ENCODE assay signal across 17 mouse cellular contexts in genomic region chr13:99939320-99939671, GRCm38 (mm10). TPM values are rescaled to one million over a fixed set of nuclear protein-coding genes. Genes with fewer than 3 reads are reported as not detected.
A peak's percentile ranks its signal among the peaks of the same experiment; 100 is the strongest.
DNase-seq lines count a peak whose midpoint lies in the region; ATAC-seq lines count a peak whose summit lies in the region.
"Had no signal": no experiment of that assay in that cellular context is flagged by ENCODE, and none has a peak within 500 bp of the region (broad histone marks: within the 10 kb centered on the region; RNA-seq: fewer than 3 reads in every experiment).

No protein-coding gene starts in this region.

- no peaks in the 10 kb centered on the region for H3K27me3 ChIP-seq in megakaryocyte, embryonic 14.5 days (replicated peaks)
- H3K27me3 ChIP-seq: embryonic facial prominence, embryonic 12.5 days; forebrain, embryonic 15.5 days; limb, embryonic 12.5 days; Patski had no signal

- peak overlapping the region; percentile 85 for H3K4me3 ChIP-seq in megakaryocyte, embryonic 14.5 days (replicated peaks)
- H3K4me3 ChIP-seq: embryonic facial prominence, embryonic 12.5 days; forebrain, embryonic 15.5 days; limb, embryonic 12.5 days; myocyte had no signal

- DNase-seq in frontal cortex, postnatal 36 days (ENCODE audit: low spot score in 2 of 2): no peak
- DNase-seq in B cell, adult 2 months: peak; percentile 37 to 50
- no peak for DNase-seq in thymus, postnatal 36 days
- DNase-seq: gastrocnemius, postnatal 25 days; heart, postnatal 36 days; kidney, adult 9 months; lung, postnatal 36 days; thymus, postnatal 25 days had no signal

- ATAC-seq in frontal cortex, adult (ENCODE audit: low TSS enrichment): peak; percentile 70
- ATAC-seq in common myeloid progenitor, adult 5-6 weeks (replicated peaks; ENCODE audit: low read depth, poor library complexity, severe bottlenecking): peak; percentile 89
- no peak for ATAC-seq in erythroid progenitor cell, adult 5-6 weeks (replicated peaks; ENCODE audit: low FRiP score, poor library complexity, severe bottlenecking)
- ATAC-seq: forebrain, embryonic 15.5 days; Patski had no signal

- peaks cover 45% of the 10 kb centered on the region for H3K4me1 ChIP-seq in megakaryocyte, embryonic 14.5 days

- H3K36me3 ChIP-seq in megakaryocyte, embryonic 14.5 days (replicated peaks; ENCODE audit: low read length): peaks cover 8% of the 10 kb centered on the region
- H3K36me3 ChIP-seq: forebrain, embryonic 15.5 days had no signal

- H3K9me3 ChIP-seq in megakaryocyte, embryonic 14.5 days: peaks cover 7% of the 10 kb centered on the region; the same call in 1 of the 2 replicates
- H3K9me3 ChIP-seq: embryonic facial prominence, embryonic 12.5 days; forebrain, embryonic 15.5 days had no signal

RNA-seq across cellular contexts. Expression of gene Cartpt, which starts 38.4 kb away (rescaled TPM):
- total RNA-seq in common myeloid progenitor, adult 5-6 weeks (2017): not detected in 2 replicates
- polyA plus RNA-seq in megakaryocyte, embryonic 14.5 days (2012; ENCODE audit: insufficient read depth, low replicate concordance): not detected in 2 replicates
- total RNA-seq in erythroid progenitor cell, adult 5-6 weeks (2015; ENCODE audit: low replicate concordance): not detected in 2 replicates
- total RNA-seq in erythroid progenitor cell, adult 5-6 weeks (2017; ENCODE audit: low replicate concordance): not detected in 2 replicates
- total RNA-seq: gastrocnemius, postnatal 25 days; heart, postnatal 36 days had no signal
- polyA plus RNA-seq: limb, embryonic 12.5 days; Patski had no signal

Comparison
In these comparisons a context has a peak if more than half of its experiments do, and no peak if none do; other contexts are left out.
1. DNase-seq: peak in B cell, adult 2 months (2 of 2); none in frontal cortex, postnatal 36 days (0 of 2) and thymus, postnatal 36 days (0 of 2).